Mouse (Mus musculus) olfactory bulb, adult 2 months (tissue): ENCODE measurements around the gene Adamts9. TPM values are rescaled to one million over a fixed set of nuclear protein-coding genes. Genes with fewer than 3 reads are reported as not detected.

Experiments used
- H3K27ac ChIP-seq: fragments of 200-500 bp; 2 replicates; pipeline ENCODE4 v1.5.1; 2012; ENCODE audit warnings: low read depth, low read length; ENCODE audit not compliant: insufficient read depth
- H3K4me1 ChIP-seq: fragments of 200-500 bp; 2 replicates; pipeline ENCODE4 v1.6.1; 2012; ENCODE audit warnings: low read length; ENCODE audit not compliant: control insufficient read depth, insufficient read depth
- H3K4me3 ChIP-seq: fragments of 200-500 bp; 2 replicates; pipeline ENCODE4 v1.5.1; 2012; ENCODE audit warnings: mild to moderate bottlenecking, low read depth, low read length, moderate library complexity; ENCODE audit not compliant: insufficient read depth
- CTCF ChIP-seq: fragments of 200-500 bp; IDR thresholded peaks from 2 replicates; pipeline ENCODE4 v1.5.1; 2012; ENCODE audit warnings: low read depth, mild to moderate bottlenecking, low read length, moderate library complexity; ENCODE audit not compliant: insufficient read depth
- POLR2A ChIP-seq: fragments of 200-500 bp; IDR thresholded peaks from 2 replicates; pipeline ENCODE4 v1.6.1; 2012; ENCODE audit warnings: mild to moderate bottlenecking, low read depth, low read length, moderate library complexity; ENCODE audit not compliant: insufficient read depth
- WGBS: fragments of 180-500 bp; shearing (Covaris S2); methylation state at CpG from one replicate; pipeline ENCODE4 v1.1.7; 2018; 5-methylcytosine and 5-hydroxymethylcytosine counted together
- polyA plus RNA-seq: library from polyadenylated mRNA; stranded (reverse); fragments of >200 nt; gene quantifications from 2 replicates; pipeline ENCODE4 v1.2.4, GENCODE M21; 2012; ENCODE audit warnings: low replicate concordance; ENCODE audit not compliant: missing spikeins, insufficient read depth, insufficient read length

Gene Adamts9
- polyA plus RNA-seq, 1 experiment = not detected

DNA sequence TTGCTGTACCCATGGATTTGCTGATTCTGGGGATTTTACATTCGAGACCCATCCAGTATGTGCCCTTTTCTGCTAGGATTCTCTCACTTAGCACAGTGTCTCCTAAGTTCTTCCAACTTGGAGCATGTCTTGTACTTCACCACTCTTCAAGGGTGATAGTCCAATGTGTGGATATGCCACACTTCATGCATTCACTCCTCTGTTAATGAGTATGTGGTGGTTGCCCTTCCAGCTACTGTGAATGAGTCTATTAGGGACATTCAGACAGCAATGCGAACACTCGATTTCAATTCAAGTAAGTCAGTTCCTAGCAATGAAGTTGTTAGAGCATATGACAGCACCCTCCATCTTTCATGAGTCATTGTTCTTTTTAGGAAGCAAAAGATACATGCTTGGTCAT, 133.5 kb downstream of the Adamts9 start:
- Histone ChIP-seq H3K4me3 (no peak overlapping the region), H3K4me1 (no peaks in the 10 kb centered on the region), H3K27ac (no peak overlapping the region)
- WGBS = 91% methylated on average over 3 of the region's 3 CpGs
- no peak for TF ChIP-seq CTCF
- no peak for TF ChIP-seq POLR2A

GRCm38 (mm10) chr6:92804254-92804971, 138.9 kb downstream of the Adamts9 start:
- TF ChIP-seq POLR2A (no peak), CTCF (no peak)
- 66% methylated on average over 3 of the region's 3 CpGs for WGBS
- Histone ChIP-seq H3K4me1 (peaks cover 9% of the 10 kb centered on the region), H3K27ac (no peak overlapping the region), H3K4me3 (no peak overlapping the region)

DNA sequence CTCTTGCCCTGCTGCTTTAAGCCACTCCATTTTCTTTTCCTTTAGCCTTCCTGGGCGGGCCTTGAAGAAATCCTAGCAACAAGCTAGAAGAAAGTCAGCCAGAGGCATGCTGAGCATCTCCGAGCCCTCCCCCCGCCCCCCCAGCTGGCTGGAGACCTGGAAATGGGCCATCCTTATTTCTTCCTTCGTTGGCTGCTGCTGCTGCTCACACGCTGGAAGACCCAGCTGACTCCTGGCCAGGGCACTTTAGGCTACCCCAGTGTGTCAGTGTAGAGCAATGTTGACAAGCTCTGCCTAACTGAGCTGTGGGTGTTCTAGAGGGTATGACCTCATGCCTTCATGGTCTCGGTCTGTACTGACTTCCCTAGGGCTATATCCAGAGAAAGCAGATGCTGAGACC, 140.1 kb downstream of the Adamts9 start:
- Histone ChIP-seq H3K4me3 (no peak overlapping the region), H3K27ac (no peak overlapping the region), H3K4me1 (peaks cover 9% of the 10 kb centered on the region)
- WGBS = 32% methylated on average over 6 of the region's 6 CpGs
- TF ChIP-seq CTCF (no peak), POLR2A (no peak)

DNA sequence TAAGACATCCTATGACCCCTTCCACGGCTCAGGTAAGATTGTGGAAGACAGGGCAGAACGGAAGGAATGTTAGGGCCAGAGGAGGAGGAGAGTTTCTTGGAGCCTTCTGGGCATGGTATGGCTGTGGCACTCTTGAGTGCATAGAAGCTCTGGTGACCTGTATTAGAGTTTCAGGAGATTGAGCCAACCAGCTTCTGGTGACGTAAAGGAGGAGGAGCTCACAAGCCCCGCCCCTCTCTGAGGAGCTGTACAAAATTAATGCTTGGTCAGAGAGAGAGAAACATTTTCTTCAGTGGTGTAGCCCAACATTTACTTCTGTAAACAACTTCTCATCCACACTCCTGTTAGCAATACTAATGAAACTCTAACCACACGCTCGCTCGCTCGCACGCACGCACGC, 140.9 kb downstream of the Adamts9 start:
- H3K27ac ChIP-seq = no peak overlapping the region
- 96% methylated on average over 11 of the region's 11 CpGs for WGBS
- H3K4me3 ChIP-seq = no peak overlapping the region
- TF ChIP-seq CTCF = no peak
- no peak for TF ChIP-seq POLR2A
- H3K4me1 ChIP-seq = peaks cover 9% of the 10 kb centered on the region

DNA sequence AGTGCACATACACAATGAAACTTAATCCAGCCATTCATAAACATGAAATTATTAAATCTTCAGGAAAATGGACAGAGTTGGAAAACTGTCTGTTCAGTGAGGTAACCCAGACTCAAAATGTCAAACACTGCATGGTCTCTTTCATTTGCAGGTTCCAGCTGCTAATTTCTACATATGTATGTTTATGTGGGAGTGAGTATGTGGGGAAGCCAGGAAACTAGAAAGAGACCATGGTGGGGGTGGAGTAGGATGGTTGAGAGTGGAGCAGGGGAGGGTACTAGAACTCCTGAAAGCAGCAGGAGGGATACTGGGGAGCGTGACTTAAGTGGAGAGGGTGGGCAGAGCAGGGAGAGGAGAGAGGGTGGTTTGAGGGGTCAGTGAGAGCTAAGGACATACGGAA, 141.8 kb downstream of the Adamts9 start:
- TF ChIP-seq CTCF (no peak), POLR2A (no peak)
- Histone ChIP-seq H3K4me3 (no peak overlapping the region), H3K4me1 (peaks cover 9% of the 10 kb centered on the region), H3K27ac (no peak overlapping the region)
- 77% methylated on average over 2 of the region's 2 CpGs for WGBS

GRCm38 (mm10) chr6:92793804-92794203, 149.5 kb downstream of the Adamts9 start:
- no peak for TF ChIP-seq POLR2A
- no peak for TF ChIP-seq CTCF
- WGBS = 75% methylated on average over 6 of the region's 6 CpGs
- no peak overlapping the region for H3K27ac ChIP-seq
- no peaks in the 10 kb centered on the region for H3K4me1 ChIP-seq
- no peak overlapping the region for H3K4me3 ChIP-seq

DNA sequence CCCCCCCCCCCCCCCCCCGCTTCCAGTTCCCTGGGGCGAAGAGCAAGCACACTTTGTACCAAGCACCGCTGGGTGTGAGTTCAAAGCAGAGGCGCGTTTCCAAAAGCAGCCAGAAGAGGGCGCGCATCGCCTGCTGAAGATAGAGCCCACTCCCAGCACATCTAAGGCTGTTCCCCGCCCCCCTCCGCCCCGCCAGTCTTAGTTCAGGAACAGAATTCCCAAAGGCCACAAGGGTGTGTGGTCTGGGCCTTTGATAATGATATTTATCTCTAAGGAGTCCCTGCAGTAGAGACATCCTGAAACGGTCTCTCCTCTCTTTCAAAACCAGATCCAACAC, 155.9 kb downstream of the Adamts9 start:
- no peak overlapping the region for H3K27ac ChIP-seq
- H3K4me1 ChIP-seq = peaks cover 8% of the 10 kb centered on the region; the same call in 1 of the 2 replicates
- TF ChIP-seq CTCF = peak; percentile 89
- no peak for TF ChIP-seq POLR2A
- H3K4me3 ChIP-seq = 0 out of 2 replicates have a peak overlapping the region, but pooled peaks have one; percentile 7
- 3% methylated on average over 11 of the region's 12 CpGs for WGBS

- 15% methylated on average over 20 of the region's 20 CpGs for WGBS
- peaks cover 8% of the 10 kb centered on the region; the same call in 1 of the 2 replicates for H3K4me1 ChIP-seq
- no peak overlapping the region for H3K27ac ChIP-seq
- TF ChIP-seq POLR2A = no peak
- no peak for TF ChIP-seq CTCF
- H3K4me3 ChIP-seq = no peak overlapping the region
Measured at GRCm38 (mm10) chr6:92786701-92787375, 156.5 kb downstream of the Adamts9 start.

DNA sequence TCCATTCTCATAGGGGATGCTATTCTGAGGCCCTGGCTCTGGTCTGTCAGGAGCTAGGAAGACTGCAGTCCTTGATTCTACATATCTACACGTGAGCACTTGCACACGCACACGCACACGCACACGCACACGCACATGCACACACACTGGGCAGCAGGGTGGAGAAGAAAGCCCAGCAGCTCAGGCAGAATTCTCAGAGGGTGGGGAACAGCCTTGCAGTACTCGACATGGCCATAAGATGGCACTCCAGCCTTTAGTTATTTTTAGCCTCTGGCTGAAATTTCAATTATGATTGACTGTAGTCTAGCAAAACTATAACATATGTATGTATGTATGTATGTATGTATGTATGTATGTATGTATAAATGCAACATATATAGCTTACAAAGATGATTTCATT, 158.5 kb downstream of the Adamts9 start:
- Histone ChIP-seq H3K27ac (no peak overlapping the region), H3K4me1 (peaks cover 8% of the 10 kb centered on the region; the same call in 1 of the 2 replicates), H3K4me3 (no peak overlapping the region)
- 7% methylated on average over 7 of the region's 7 CpGs for WGBS
- TF ChIP-seq POLR2A (no peak), CTCF (no peak)
